Mouse (Mus musculus): ENCODE measurements around the gene 9330159F19Rik. TPM values are rescaled to one million over a fixed set of nuclear protein-coding genes. Genes with fewer than 3 reads are reported as not detected.

The 9330159F19Rik gene
- 10 to 100 TPM; 76.8 to 77.6 TPM for total RNA-seq (2021)

- DNase-seq (ENCODE audit: extremely low spot score in 1 of 2, low spot score in 1 of 2), result peak in 1 of 2 experiments; percentile 24
Measured at GRCm38 (mm10) chr10:29211453-29211852, at the start of gene 9330159F19Rik. 9330159F19Rik (plus strand) TSS chr10:29211606.

DNA sequence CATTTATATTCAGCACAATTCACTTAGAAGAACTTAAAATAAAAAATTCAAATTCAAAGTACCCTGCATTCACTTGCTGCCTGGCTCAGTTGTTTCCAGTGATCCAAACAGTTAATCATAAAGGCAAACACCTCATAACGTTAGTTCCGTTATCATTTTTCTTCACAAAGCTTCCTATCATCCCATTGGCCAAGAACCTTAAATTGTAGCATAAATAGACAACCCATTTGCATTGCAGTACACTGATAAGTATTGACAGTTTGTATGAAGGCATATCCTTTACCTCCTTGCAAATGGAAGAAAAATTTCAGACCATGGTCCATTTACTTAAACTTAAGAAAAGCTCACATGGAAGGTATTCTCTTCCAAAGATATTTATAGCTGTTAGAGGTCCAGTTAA is 49.7 kb upstream of the 9330159F19Rik start:
- DNase-seq (ENCODE audit: extremely low spot score in 1 of 2, low spot score in 1 of 2), result no peak

DNA sequence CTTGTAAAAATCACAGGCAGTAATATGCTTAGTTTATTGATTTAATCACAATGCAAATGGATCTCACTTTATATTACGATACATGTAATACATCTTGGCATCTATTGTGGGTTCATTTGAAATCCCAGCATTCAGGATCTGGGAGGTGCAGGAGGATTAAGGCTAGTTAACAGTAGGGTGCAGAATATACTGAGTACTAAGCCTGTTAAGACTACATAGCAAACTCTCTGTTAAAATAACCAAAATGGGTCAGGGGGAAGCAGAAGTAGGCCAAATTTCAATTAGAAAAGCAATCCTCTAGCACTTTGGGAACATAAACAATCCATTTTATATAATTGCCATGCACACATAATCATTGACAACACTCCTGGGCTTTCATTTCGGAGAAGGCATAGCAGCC is 37.6 kb upstream of the 9330159F19Rik start:
- no peak for DNase-seq (ENCODE audit: extremely low spot score in 1 of 2, low spot score in 1 of 2)

DNA sequence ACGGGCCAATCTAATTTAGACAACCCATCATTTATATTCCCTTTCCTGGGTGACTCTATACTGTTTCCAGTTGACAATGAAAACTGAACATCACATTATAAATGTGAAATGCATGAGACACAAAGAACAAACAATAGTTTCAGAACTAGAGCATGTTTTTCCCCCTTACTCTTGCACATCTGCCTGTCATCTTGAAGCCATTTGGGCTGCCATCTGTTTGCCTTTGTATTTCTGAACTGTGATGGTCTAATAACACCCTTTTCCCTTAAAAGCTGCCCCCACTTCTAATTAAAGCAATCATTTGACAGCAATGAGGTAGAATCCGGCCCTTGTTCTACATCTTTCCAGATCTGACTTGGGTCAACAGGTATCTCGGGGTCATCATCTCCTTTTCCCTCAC is 35.8 kb upstream of the 9330159F19Rik start:
- peak in 1 of 2 experiments; percentile 37 for DNase-seq (ENCODE audit: extremely low spot score in 1 of 2, low spot score in 1 of 2)

GRCm38 (mm10) chr10:29176881-29177280 is 34.5 kb upstream of the 9330159F19Rik start:
- DNase-seq (ENCODE audit: extremely low spot score in 1 of 2, low spot score in 1 of 2), result no peak

- DNase-seq (ENCODE audit: extremely low spot score in 1 of 2, low spot score in 1 of 2), result no peak
Measured at GRCm38 (mm10) chr10:29178003-29178402, 33.4 kb upstream of the 9330159F19Rik start.

DNA sequence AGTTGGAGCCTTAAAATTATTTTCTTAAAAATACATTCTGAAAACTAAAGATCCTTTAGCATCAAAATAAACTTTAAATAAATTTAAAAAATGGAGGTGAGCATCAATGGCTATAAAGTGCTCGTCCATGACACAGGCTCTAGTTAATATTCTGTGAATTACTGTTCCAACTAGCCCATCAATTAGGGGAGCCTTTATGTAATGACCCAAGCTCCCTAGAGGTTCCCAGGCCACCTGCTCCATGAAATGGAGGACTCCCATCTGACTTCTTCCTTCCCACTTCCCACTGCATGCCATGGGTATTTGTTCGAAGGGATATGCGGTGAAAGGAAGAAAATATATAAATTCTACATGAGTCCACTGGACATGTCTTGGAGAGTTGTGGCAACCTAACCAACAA is 31.2 kb upstream of the 9330159F19Rik start:
- no peak for DNase-seq (ENCODE audit: extremely low spot score in 1 of 2, low spot score in 1 of 2)

DNA sequence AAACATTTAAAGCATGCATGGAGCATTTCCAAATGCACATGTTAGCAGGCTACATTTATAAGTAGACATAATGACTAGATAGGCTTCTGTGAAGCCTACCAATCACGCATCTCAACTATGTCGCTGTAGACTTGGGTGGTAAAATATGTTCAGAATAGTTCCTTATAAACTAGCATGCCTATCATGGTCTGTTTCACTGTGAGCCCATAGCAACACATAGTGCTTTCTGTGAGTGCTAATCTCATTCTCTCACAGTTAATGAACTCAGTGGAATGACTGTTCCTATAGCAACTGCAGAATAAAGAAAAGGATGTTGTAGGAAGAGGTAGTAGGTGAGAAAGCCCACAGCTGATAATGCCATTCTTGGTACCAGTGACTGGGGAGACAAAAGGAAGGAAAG is 30.4 kb upstream of the 9330159F19Rik start:
- no peak for DNase-seq (ENCODE audit: extremely low spot score in 1 of 2, low spot score in 1 of 2)

DNA sequence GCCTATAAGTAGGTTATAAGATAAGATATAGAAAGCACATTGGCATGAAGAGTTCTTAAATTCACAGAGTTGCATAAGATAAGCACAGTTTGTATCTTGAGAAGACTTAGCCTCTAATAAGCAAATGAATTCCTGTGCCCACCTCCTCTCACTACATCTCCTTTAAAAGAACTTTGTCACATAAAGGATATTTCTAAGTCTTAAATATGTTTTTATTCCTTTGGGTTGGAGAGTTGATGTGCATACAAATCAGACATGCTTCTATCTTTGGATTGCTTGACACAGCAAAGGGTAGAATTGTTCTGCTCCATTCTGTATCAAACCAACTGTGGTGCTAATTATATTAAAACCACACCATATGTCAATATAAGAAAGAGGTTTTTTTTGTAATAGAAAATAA is 17.6 kb upstream of the 9330159F19Rik start:
- no peak for DNase-seq (ENCODE audit: extremely low spot score in 1 of 2, low spot score in 1 of 2)

- DNase-seq (ENCODE audit: extremely low spot score in 1 of 2, low spot score in 1 of 2), result no peak
Measured at GRCm38 (mm10) chr10:29196811-29197210, 14.6 kb upstream of the 9330159F19Rik start.

- no peak for DNase-seq (ENCODE audit: extremely low spot score in 1 of 2, low spot score in 1 of 2)
Measured at GRCm38 (mm10) chr10:29198642-29199041, 12.8 kb upstream of the 9330159F19Rik start, which contains the start of gene Gm49353. Gm49353 (plus strand) TSS chr10:29198954.

- no peak for DNase-seq (ENCODE audit: extremely low spot score in 1 of 2, low spot score in 1 of 2)
Measured at GRCm38 (mm10) chr10:29199835-29200234, 11.6 kb upstream of the 9330159F19Rik start.

DNA sequence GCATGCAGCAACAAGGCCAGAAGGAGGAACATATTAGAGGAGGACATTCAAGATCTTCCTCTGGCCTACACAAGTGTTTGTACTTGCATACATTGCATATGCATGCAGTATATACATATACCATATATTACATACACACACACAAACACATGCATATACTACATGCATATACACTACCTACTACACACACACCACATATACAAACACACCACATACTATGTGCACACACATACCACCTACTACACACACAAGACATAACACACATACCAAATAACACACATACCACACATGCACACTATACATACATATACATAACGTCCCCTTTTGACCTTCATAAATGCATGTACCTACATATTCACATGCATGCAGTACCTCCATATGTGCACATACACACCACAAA is 10.8 kb upstream of the 9330159F19Rik start:
- DNase-seq (ENCODE audit: extremely low spot score in 1 of 2, low spot score in 1 of 2), result no peak

DNA sequence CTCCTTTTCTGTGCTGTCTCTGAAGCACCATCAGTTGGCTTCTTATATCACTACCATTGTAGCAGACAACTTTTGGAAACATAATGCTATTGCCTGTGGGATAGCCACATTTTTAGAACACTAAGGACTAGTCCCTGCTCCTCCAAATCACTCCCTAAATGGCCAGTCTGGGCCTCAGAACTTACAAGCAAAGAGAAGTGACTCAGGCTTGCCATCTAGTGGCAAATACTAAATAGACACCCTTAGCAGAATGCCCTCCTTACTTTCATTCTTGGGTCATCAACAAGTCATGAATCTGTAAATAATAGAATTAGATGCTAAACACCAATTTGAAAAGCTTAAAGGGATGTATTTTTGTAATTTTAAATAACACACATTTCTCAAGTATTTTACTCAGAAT is 4.7 kb upstream of the 9330159F19Rik start:
- peak in 1 of 2 experiments; percentile 30 for DNase-seq (ENCODE audit: extremely low spot score in 1 of 2, low spot score in 1 of 2)

DNA sequence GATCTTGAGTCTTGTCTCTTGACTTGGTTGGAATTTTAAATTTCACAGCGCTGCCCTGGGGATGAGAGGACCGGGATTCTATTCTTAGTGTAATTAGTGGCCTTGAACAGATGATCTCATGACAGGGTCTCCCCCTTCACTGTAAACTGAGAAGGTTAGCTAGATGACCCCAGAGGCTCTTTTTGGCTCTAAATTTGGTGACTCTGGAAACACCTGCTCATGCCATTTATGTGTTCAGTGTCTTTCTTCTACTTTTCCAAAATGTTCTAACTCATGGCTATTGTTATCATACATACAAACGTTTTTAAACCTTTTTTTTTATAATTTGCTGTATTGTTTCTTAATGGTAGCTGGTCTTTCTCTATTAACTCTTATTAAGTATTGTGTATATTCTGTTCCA is 2.7 kb upstream of the 9330159F19Rik start:
- DNase-seq (ENCODE audit: extremely low spot score in 1 of 2, low spot score in 1 of 2), result no peak

DNA sequence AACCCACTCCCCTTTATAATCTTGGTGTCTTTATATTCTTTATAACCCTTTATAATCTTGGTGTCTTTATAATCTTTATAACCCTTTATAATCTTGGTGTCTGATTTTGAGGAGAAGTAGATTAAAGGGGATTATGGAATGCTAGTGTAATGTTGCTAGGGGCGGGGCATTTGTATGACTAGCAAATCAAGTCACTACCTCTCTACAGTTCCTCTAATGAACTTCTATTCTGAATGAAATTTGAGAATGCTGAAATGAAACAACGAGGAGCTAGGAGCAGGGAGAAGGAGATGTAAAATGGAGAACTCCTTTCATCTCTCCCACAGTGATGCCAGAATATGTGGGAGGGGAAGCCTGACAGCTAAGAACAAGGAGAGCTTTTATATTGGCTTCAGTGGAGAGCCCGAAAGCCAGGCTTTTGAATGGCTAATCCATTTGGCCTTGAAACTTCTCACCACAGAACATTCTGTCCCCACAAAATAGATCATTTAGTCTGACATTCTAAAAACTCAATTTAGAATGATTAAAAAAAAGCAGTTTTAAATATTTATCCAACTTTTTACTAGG is 2.2 kb downstream of the 9330159F19Rik start:
- DNase-seq (ENCODE audit: extremely low spot score in 1 of 2, low spot score in 1 of 2), result no peak

- no peak for DNase-seq (ENCODE audit: extremely low spot score in 1 of 2, low spot score in 1 of 2)
Measured at GRCm38 (mm10) chr10:29216957-29217356, 5.6 kb downstream of the 9330159F19Rik start.

GRCm38 (mm10) chr10:29217451-29217850 is 6.0 kb downstream of the 9330159F19Rik start:
- DNase-seq (ENCODE audit: extremely low spot score in 1 of 2, low spot score in 1 of 2), result no peak

DNA sequence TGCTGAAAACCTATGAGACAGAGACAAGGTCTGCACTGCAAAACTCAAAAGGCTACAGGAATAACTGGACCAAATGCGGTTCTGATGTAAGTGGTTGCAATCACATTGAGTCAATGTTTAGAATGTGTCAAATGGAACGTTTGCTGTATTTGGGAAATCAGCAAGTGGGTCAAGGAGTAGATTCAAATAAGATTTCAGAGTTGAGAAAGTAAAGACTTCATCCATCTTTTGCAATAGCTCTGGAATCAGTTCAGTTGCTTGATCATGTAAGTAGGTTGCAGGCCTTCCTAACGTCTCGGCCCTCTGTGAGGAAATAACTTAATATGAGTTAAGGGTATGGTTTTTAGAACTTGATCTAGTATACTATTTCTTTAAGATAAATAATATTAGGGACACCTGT is 13.9 kb downstream of the 9330159F19Rik start:
- no peak for DNase-seq (ENCODE audit: extremely low spot score in 1 of 2, low spot score in 1 of 2)

GRCm38 (mm10) chr10:29231208-29231607 is 19.8 kb downstream of the 9330159F19Rik start:
- DNase-seq (ENCODE audit: extremely low spot score in 1 of 2, low spot score in 1 of 2), result no peak
